ENCODE assay signal across 26 mouse cellular contexts in the genomic region with DNA sequence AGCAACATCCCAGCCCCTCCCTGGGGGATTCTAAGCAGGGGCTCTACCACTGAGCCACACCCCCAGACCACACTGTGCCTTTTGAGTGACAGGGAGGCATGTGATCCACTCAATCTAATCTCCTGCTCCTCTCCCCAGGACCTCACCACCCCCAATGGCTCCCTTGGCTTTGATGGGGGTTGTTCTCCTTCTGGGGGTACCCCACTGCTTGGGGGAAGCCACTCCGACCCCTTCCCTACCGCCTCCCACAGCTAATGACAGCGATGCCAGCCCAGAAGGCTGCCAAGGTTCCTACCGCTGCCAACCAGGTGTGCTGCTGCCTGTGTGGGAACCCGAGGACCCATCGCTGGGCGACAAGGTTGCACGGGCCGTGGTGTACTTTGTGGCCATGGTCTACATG. TPM values are rescaled to one million over a fixed set of nuclear protein-coding genes. Genes with fewer than 3 reads are reported as not detected.
DNase-seq lines count a peak whose midpoint lies in the region; ATAC-seq lines count a peak whose summit lies in the region.
"Had no signal": no experiment of that assay in that cellular context is flagged by ENCODE, and none has a peak within 500 bp of the region (broad histone marks: within the 10 kb centered on the region; RNA-seq: fewer than 3 reads in every experiment).

No protein-coding gene starts in this region.

- H3K36me3 ChIP-seq in forebrain, embryonic 15.5 days: no peaks in the 10 kb centered on the region
- peaks cover 4% of the 10 kb centered on the region for H3K36me3 ChIP-seq in forebrain, embryonic 10.5 days (replicated peaks)
- no peaks in the 10 kb centered on the region for H3K36me3 ChIP-seq in midbrain, embryonic 12.5 days
- no peaks in the 10 kb centered on the region for H3K36me3 ChIP-seq in midbrain, embryonic 11.5 days (ENCODE audit: control insufficient read depth, insufficient read depth, low read length)
- no peaks in the 10 kb centered on the region for H3K36me3 ChIP-seq in neural tube, embryonic 12.5 days
- no peaks in the 10 kb centered on the region for H3K36me3 ChIP-seq in neural tube, embryonic 15.5 days
- H3K36me3 ChIP-seq: intestine, embryonic 15.5 days; liver, embryonic 12.5 days had no signal

- no peak overlapping the region for H3K9ac ChIP-seq in forebrain, embryonic 15.5 days (replicated peaks)
- H3K9ac ChIP-seq in midbrain, embryonic 12.5 days (replicated peaks): no peak overlapping the region
- H3K9ac ChIP-seq in midbrain, embryonic 11.5 days (ENCODE audit: low read length): no peak overlapping the region
- H3K9ac ChIP-seq in neural tube, embryonic 12.5 days: no peak overlapping the region
- no peak overlapping the region for H3K9ac ChIP-seq in neural tube, embryonic 15.5 days (replicated peaks)
- H3K9ac ChIP-seq: intestine, embryonic 15.5 days; limb, embryonic 13.5 days; liver, embryonic 12.5 days had no signal

- no peak for DNase-seq in forebrain, embryonic 10.5 days (ENCODE audit: extremely low spot score, low spot score)
- no peak for DNase-seq in midbrain, embryonic 11.5 days (ENCODE audit: low spot score, missing footprints)
- DNase-seq in yolk sac, embryonic 10.5 days (ENCODE audit: low spot score): no peak
- DNase-seq: adrenal gland, adult 2 months; cerebellum, adult 18-20 months; gastrocnemius, postnatal 10 days; kidney, adult 8-10 months; kidney, postnatal 14 days; layer of hippocampus, postnatal 36 days; lung, adult 18-20 months; lung, postnatal 10 days; retina, postnatal 1 day; right cerebral cortex, postnatal 25 days; spleen, adult 18-20 months had no signal

- no peaks in the 10 kb centered on the region for H3K9me3 ChIP-seq in forebrain, embryonic 15.5 days
- H3K9me3 ChIP-seq in forebrain, embryonic 10.5 days: no peaks in the 10 kb centered on the region
- H3K9me3 ChIP-seq in midbrain, embryonic 12.5 days: no peaks in the 10 kb centered on the region
- no peaks in the 10 kb centered on the region for H3K9me3 ChIP-seq in midbrain, embryonic 11.5 days (ENCODE audit: control insufficient read depth, low read length)
- no peaks in the 10 kb centered on the region for H3K9me3 ChIP-seq in neural tube, embryonic 12.5 days
- H3K9me3 ChIP-seq in neural tube, embryonic 15.5 days (replicated peaks): no peaks in the 10 kb centered on the region
- H3K9me3 ChIP-seq: embryonic facial prominence, embryonic 10.5 days; intestine, embryonic 15.5 days; limb, embryonic 13.5 days; liver, embryonic 12.5 days; midbrain, embryonic 10.5 days had no signal

- no peak overlapping the region for H3K4me3 ChIP-seq in forebrain, embryonic 15.5 days
- H3K4me3 ChIP-seq in forebrain, embryonic 10.5 days: no peak overlapping the region
- H3K4me3 ChIP-seq in midbrain, embryonic 12.5 days: no peak overlapping the region
- no peak overlapping the region for H3K4me3 ChIP-seq in midbrain, embryonic 11.5 days (ENCODE audit: low read depth, low read length)
- H3K4me3 ChIP-seq in neural tube, embryonic 12.5 days: no peak overlapping the region
- H3K4me3 ChIP-seq in neural tube, embryonic 15.5 days (replicated peaks): no peak overlapping the region
- H3K4me3 ChIP-seq: embryonic facial prominence, embryonic 10.5 days; intestine, embryonic 15.5 days; limb, embryonic 13.5 days; liver, embryonic 12.5 days; midbrain, embryonic 10.5 days; myocyte had no signal

- no peak for ATAC-seq in forebrain, embryonic 15.5 days (replicated peaks)
- no peak for ATAC-seq in midbrain, embryonic 12.5 days (ENCODE audit: low FRiP score, low read depth)
- ATAC-seq in midbrain, embryonic 11.5 days (ENCODE audit: low FRiP score): no peak
- no peak for ATAC-seq in neural tube, embryonic 12.5 days (ENCODE audit: low FRiP score, low read depth)
- ATAC-seq in neural tube, embryonic 15.5 days (ENCODE audit: low FRiP score): no peak
- ATAC-seq: forebrain, embryonic 14.5 days; intestine, embryonic 15.5 days; liver, embryonic 12.5 days had no signal

- H3K27me3 ChIP-seq in forebrain, embryonic 15.5 days: no peaks in the 10 kb centered on the region
- peaks cover 18% of the 10 kb centered on the region for H3K27me3 ChIP-seq in forebrain, embryonic 10.5 days (ENCODE audit: poor library complexity, severe bottlenecking)
- no peaks in the 10 kb centered on the region for H3K27me3 ChIP-seq in midbrain, embryonic 12.5 days
- H3K27me3 ChIP-seq in midbrain, embryonic 11.5 days (ENCODE audit: control insufficient read depth, insufficient read depth, low read length): no peaks in the 10 kb centered on the region
- no peaks in the 10 kb centered on the region for H3K27me3 ChIP-seq in neural tube, embryonic 12.5 days (replicated peaks)
- H3K27me3 ChIP-seq in neural tube, embryonic 15.5 days (replicated peaks): no peaks in the 10 kb centered on the region
- H3K27me3 ChIP-seq: intestine, embryonic 15.5 days had no signal

- WGBS in forebrain, embryonic 15.5 days: 91% methylated on average over 9 of the region's 9 CpGs
- 86% methylated on average over 9 of the region's 9 CpGs for WGBS in forebrain, embryonic 10.5 days
- WGBS in midbrain, embryonic 12.5 days: 94% methylated on average over 9 of the region's 9 CpGs
- 90% methylated on average over 9 of the region's 9 CpGs for WGBS in midbrain, embryonic 11.5 days
- 95% methylated on average over 9 of the region's 9 CpGs for WGBS in neural tube, embryonic 12.5 days
- WGBS in neural tube, embryonic 15.5 days: 82% methylated on average over 9 of the region's 9 CpGs

- peak overlapping the region; percentile 71; the same call in 1 of the 2 replicates for H3K27ac ChIP-seq in forebrain, embryonic 15.5 days (replicated peaks)
- no peak overlapping the region for H3K27ac ChIP-seq in forebrain, embryonic 10.5 days
- peak overlapping the region; percentile 69; the same call in 1 of the 2 replicates for H3K27ac ChIP-seq in midbrain, embryonic 12.5 days (replicated peaks)
- H3K27ac ChIP-seq in midbrain, embryonic 11.5 days (ENCODE audit: low read depth, low read length): no peak overlapping the region
- peak overlapping the region; percentile 64; the same call in 1 of the 2 replicates for H3K27ac ChIP-seq in neural tube, embryonic 12.5 days
- peak overlapping the region; percentile 30; the same call in 1 of the 2 replicates for H3K27ac ChIP-seq in neural tube, embryonic 15.5 days (replicated peaks)
- H3K27ac ChIP-seq: embryonic facial prominence, embryonic 10.5 days; intestine, embryonic 15.5 days; limb, embryonic 13.5 days; liver, embryonic 12.5 days; midbrain, embryonic 10.5 days had no signal

- H3K4me1 ChIP-seq in forebrain, embryonic 15.5 days: peaks cover 72% of the 10 kb centered on the region
- H3K4me1 ChIP-seq in forebrain, embryonic 10.5 days: peaks cover 51% of the 10 kb centered on the region
- peaks cover 61% of the 10 kb centered on the region for H3K4me1 ChIP-seq in midbrain, embryonic 12.5 days
- H3K4me1 ChIP-seq in midbrain, embryonic 11.5 days (ENCODE audit: control insufficient read depth, insufficient read depth, low read length): peaks cover 17% of the 10 kb centered on the region
- peaks cover 69% of the 10 kb centered on the region for H3K4me1 ChIP-seq in neural tube, embryonic 12.5 days
- H3K4me1 ChIP-seq in neural tube, embryonic 15.5 days: peaks cover 65% of the 10 kb centered on the region

- H3K4me2 ChIP-seq in forebrain, embryonic 15.5 days (replicated peaks): no peak overlapping the region
- H3K4me2 ChIP-seq in midbrain, embryonic 12.5 days (replicated peaks): no peak overlapping the region
- no peak overlapping the region for H3K4me2 ChIP-seq in midbrain, embryonic 11.5 days
- peak overlapping the region; percentile 82 for H3K4me2 ChIP-seq in neural tube, embryonic 12.5 days (replicated peaks)
- H3K4me2 ChIP-seq in neural tube, embryonic 15.5 days: 0 out of 2 replicates have a peak overlapping the region, but pooled peaks have one; percentile 3
- H3K4me2 ChIP-seq: heart, embryonic 11.5 days; intestine, embryonic 15.5 days; limb, embryonic 13.5 days; liver, embryonic 12.5 days had no signal

RNA-seq across cellular contexts. Expression of gene Slc8a2, which starts 4.1 kb away (rescaled TPM):
- polyA plus RNA-seq in forebrain, embryonic 15.5 days (2015; fragmentation: Nextera tagmentation; extraction: Ambion mirVana): 0.96 and 1.1 TPM in 2 replicates
- 0.22 and 0.34 TPM in 2 replicates for polyA plus RNA-seq in forebrain, embryonic 10.5 days (2016; fragmentation: Nextera tagmentation; extraction: Ambion mirVana)
- polyA plus RNA-seq in midbrain, embryonic 12.5 days (2016; fragmentation: Nextera tagmentation; extraction: Ambion mirVana): 0.48 and 0.55 TPM in 2 replicates
- 0.27 and 0.34 TPM in 2 replicates for polyA plus RNA-seq in midbrain, embryonic 11.5 days (2014; fragmentation: Nextera tagmentation; extraction: Ambion mirVana)
- polyA plus RNA-seq in neural tube, embryonic 12.5 days (2016; fragmentation: Nextera tagmentation; extraction: Ambion mirVana): 1.2 and 1.8 TPM in 2 replicates
- polyA plus RNA-seq in neural tube, embryonic 15.5 days (2015; fragmentation: Nextera tagmentation; extraction: Ambion mirVana): 1.2 and 1.4 TPM in 2 replicates
- polyA plus RNA-seq: liver, embryonic 12.5 days had no signal

RNA-seq across cellular contexts. Expression of gene Kptn, which starts 14.0 kb away (rescaled TPM):
- polyA plus RNA-seq in forebrain, embryonic 15.5 days (2015; fragmentation: Nextera tagmentation; extraction: Ambion mirVana): 43.0 and 43.7 TPM in 2 replicates
- polyA plus RNA-seq in forebrain, embryonic 10.5 days (2016; fragmentation: Nextera tagmentation; extraction: Ambion mirVana): 26.0 and 28.8 TPM in 2 replicates
- polyA plus RNA-seq in midbrain, embryonic 12.5 days (2016; fragmentation: Nextera tagmentation; extraction: Ambion mirVana): 31.5 and 32.3 TPM in 2 replicates
- 16.2 and 18.2 TPM in 2 replicates for polyA plus RNA-seq in midbrain, embryonic 11.5 days (2014; fragmentation: Nextera tagmentation; extraction: Ambion mirVana)
- 29.6 and 32.9 TPM in 2 replicates for polyA plus RNA-seq in neural tube, embryonic 12.5 days (2016; fragmentation: Nextera tagmentation; extraction: Ambion mirVana)
- 45.8 and 48.1 TPM in 2 replicates for polyA plus RNA-seq in neural tube, embryonic 15.5 days (2015; fragmentation: Nextera tagmentation; extraction: Ambion mirVana)

RNA-seq across cellular contexts. Expression of gene Napa, which starts 35.4 kb away (rescaled TPM):
- 186 and 200 TPM in 2 replicates for polyA plus RNA-seq in forebrain, embryonic 15.5 days (2015; fragmentation: Nextera tagmentation; extraction: Ambion mirVana)
- 169 and 171 TPM in 2 replicates for polyA plus RNA-seq in forebrain, embryonic 10.5 days (2016; fragmentation: Nextera tagmentation; extraction: Ambion mirVana)
- 167 and 196 TPM in 2 replicates for polyA plus RNA-seq in midbrain, embryonic 12.5 days (2016; fragmentation: Nextera tagmentation; extraction: Ambion mirVana)
- polyA plus RNA-seq in midbrain, embryonic 11.5 days (2014; fragmentation: Nextera tagmentation; extraction: Ambion mirVana): 162 and 165 TPM in 2 replicates
- polyA plus RNA-seq in neural tube, embryonic 12.5 days (2016; fragmentation: Nextera tagmentation; extraction: Ambion mirVana): 186 and 216 TPM in 2 replicates
- polyA plus RNA-seq in neural tube, embryonic 15.5 days (2015; fragmentation: Nextera tagmentation; extraction: Ambion mirVana): 236 and 238 TPM in 2 replicates

RNA-seq across cellular contexts. Expression of gene Meis3, which starts 41.2 kb away (rescaled TPM):
- polyA plus RNA-seq in forebrain, embryonic 15.5 days (2015; fragmentation: Nextera tagmentation; extraction: Ambion mirVana): 110 and 116 TPM in 2 replicates
- 56.7 and 57.5 TPM in 2 replicates for polyA plus RNA-seq in forebrain, embryonic 10.5 days (2016; fragmentation: Nextera tagmentation; extraction: Ambion mirVana)
- 123 and 128 TPM in 2 replicates for polyA plus RNA-seq in midbrain, embryonic 12.5 days (2016; fragmentation: Nextera tagmentation; extraction: Ambion mirVana)
- polyA plus RNA-seq in midbrain, embryonic 11.5 days (2014; fragmentation: Nextera tagmentation; extraction: Ambion mirVana): 74.7 and 80.7 TPM in 2 replicates
- polyA plus RNA-seq in neural tube, embryonic 12.5 days (2016; fragmentation: Nextera tagmentation; extraction: Ambion mirVana): 194 and 205 TPM in 2 replicates
- 104 and 126 TPM in 2 replicates for polyA plus RNA-seq in neural tube, embryonic 15.5 days (2015; fragmentation: Nextera tagmentation; extraction: Ambion mirVana)

Comparison
In these comparisons a context has a peak if more than half of its experiments do, and no peak if none do; other contexts are left out.
1. H3K27ac ChIP-seq: peak in forebrain, embryonic 15.5 days (single experiment), midbrain, embryonic 12.5 days (single experiment), neural tube, embryonic 12.5 days (single experiment) and neural tube, embryonic 15.5 days (single experiment); none in forebrain, embryonic 10.5 days (single experiment) and midbrain, embryonic 11.5 days (single experiment).
2. H3K4me2 ChIP-seq: peak in neural tube, embryonic 12.5 days (single experiment) and neural tube, embryonic 15.5 days (single experiment); none in forebrain, embryonic 15.5 days (single experiment), midbrain, embryonic 12.5 days (single experiment) and midbrain, embryonic 11.5 days (single experiment).